Mouse (Mus musculus): ENCODE data around the gene Cyp4a12a. TPM values are rescaled to one million over a fixed set of nuclear protein-coding genes. Genes with fewer than 3 reads are reported as not detected.
"Not testable (repeated sequence)": the region's sequence is repeated elsewhere in the genome, so short reads cannot be mapped to it uniquely, and the experiment has no call there.

Cyp4a12a gene
- total RNA-seq (2021) = not detected
- long read RNA-seq, experiment 1 = 0 reads
- long read RNA-seq, experiment 2 = 0 reads

- DNase-seq; intact Hi-C loops (cut with DNase I): not testable (repeated sequence)
Measured at GRCm38 (mm10) chr4:115298746-115299145, at the start of gene Cyp4a12a. TSS of gene Cyp4a12a (plus strand) at chr4:115299046.

GRCm38 (mm10) chr4:115264687-115265569 is 33.9 kb upstream of the Cyp4a12a start:
- intact Hi-C loops (cut with DNase I); DNase-seq: not testable (repeated sequence)

GRCm38 (mm10) chr4:115278215-115278982 is 20.4 kb upstream of the Cyp4a12a start:
- intact Hi-C loops (cut with DNase I); DNase-seq: not testable (repeated sequence)

- DNase-seq = no peak
- intact Hi-C loops (cut with DNase I) = no loop called here
Measured at GRCm38 (mm10) chr4:115280342-115280741, 18.5 kb upstream of the Cyp4a12a start.

GRCm38 (mm10) chr4:115280779-115281178 is 18.1 kb upstream of the Cyp4a12a start:
- intact Hi-C loops (cut with DNase I); DNase-seq: not testable (repeated sequence)

- DNase-seq; intact Hi-C loops (cut with DNase I): not testable (repeated sequence)
Measured at GRCm38 (mm10) chr4:115281231-115281767, 17.5 kb upstream of the Cyp4a12a start.

GRCm38 (mm10) chr4:115325722-115326121 is 26.9 kb downstream of the Cyp4a12a start:
- intact Hi-C loops (cut with DNase I); DNase-seq: not testable (repeated sequence)

GRCm38 (mm10) chr4:115365624-115366023 is 66.8 kb downstream of the Cyp4a12a start:
- DNase-seq; intact Hi-C loops (cut with DNase I): not testable (repeated sequence)

- DNase-seq; intact Hi-C loops (cut with DNase I): not testable (repeated sequence)
Measured at GRCm38 (mm10) chr4:115368067-115368466, 69.2 kb downstream of the Cyp4a12a start.

Other genes starting within 250 kb of the Cyp4a12a start
- gene Tal1, start 242.6 kb upstream of the Cyp4a12a start, total RNA-seq (2021) = 1 to 10 TPM; 1.2 TPM
- not detected for gene Pdzk1ip1, start 210.3 kb upstream of the Cyp4a12a start, total RNA-seq (2021)
- gene Cyp4x1, start 164.8 kb upstream of the Cyp4a12a start, total RNA-seq (2021) = not detected
- not detected for gene Cyp4a29, start 57.0 kb upstream of the Cyp4a12a start, total RNA-seq (2021)
- gene Cyp4a12b, start 112.6 kb downstream of the Cyp4a12a start, total RNA-seq (2021) = not detected
- not detected for gene Cyp4a30b, start 153.6 kb downstream of the Cyp4a12a start, total RNA-seq (2021)
- gene Cyp4a14, start 197.1 kb downstream of the Cyp4a12a start, total RNA-seq (2021) = under 1 TPM in 1 of 2 experiments, not detected in 1; 0.13 TPM
- under 1 TPM in 1 of 2 experiments, not detected in 1; 0.15 TPM for gene Cyp4a10, start 219.2 kb downstream of the Cyp4a12a start, total RNA-seq (2021)

Measured in gastrocnemius, postnatal 36 days (tissue).